22 mouse cellular contexts compared by ENCODE assay signal in the genomic region with DNA sequence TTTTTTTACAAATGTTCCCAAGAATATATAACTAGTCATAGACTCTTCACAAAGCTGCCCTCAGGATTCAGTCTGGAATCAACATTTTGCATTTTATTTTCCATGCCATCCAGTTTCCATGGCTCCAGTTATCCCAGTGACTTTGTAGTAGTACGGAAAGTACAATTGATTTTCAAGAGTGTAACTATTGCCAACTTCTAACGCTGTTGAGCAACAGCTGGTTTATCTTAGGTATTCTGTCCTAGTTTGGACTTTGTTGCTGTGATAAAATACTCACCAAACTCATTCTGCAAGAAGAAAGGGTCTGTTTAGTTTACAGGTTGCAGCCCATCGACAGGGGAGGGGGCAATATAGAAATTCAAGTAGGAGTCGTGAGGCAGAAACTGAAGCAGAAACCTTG. TPM values are rescaled to one million over a fixed set of nuclear protein-coding genes. Genes with fewer than 3 reads are reported as not detected.
A peak's percentile ranks its signal among the peaks of the same experiment; 100 is the strongest.
DNase-seq lines count a peak whose midpoint lies in the region; ATAC-seq and TF ChIP-seq lines count a peak whose summit lies in the region.
"Had no signal": no experiment of that assay in that cellular context is flagged by ENCODE, and none has a peak within 500 bp of the region (broad histone marks: within the 10 kb centered on the region; RNA-seq: fewer than 3 reads in every experiment).

No protein-coding gene starts in this region.

- peak; percentile 89 for DNase-seq in liver, adult 2 months (ENCODE audit: extremely low read depth, low read depth, low spot score)
- no peak for DNase-seq in liver, embryonic 11.5 days (ENCODE audit: low spot score)
- DNase-seq in liver, postnatal 0 days, result no peak
- no peak for DNase-seq in liver
- DNase-seq: adrenal gland, adult 2 months; adrenal gland, adult 8-10 months; adrenal gland, postnatal 10 days; adrenal gland, postnatal 14 days; adrenal gland, postnatal 25 days; adrenal gland, postnatal 36 days; B cell, adult 2 months; cerebellum, adult 11 months; cerebellum, adult 11-12 months; cerebellum, adult 18-20 months had no signal

- peak overlapping the region; percentile 40; the same call in 1 of the 2 replicates for H3K27ac ChIP-seq in liver, adult 2 months (replicated peaks; ENCODE audit: insufficient read depth, low read depth, low read length)
- no peak overlapping the region for H3K27ac ChIP-seq in liver, embryonic 12.5 days
- H3K27ac ChIP-seq in liver, embryonic 16.5 days (ENCODE audit: low read length), result no peak overlapping the region
- no peak overlapping the region for H3K27ac ChIP-seq in liver, embryonic 11.5 days (ENCODE audit: low read depth, low read length)
- no peak overlapping the region for H3K27ac ChIP-seq in liver, postnatal 0 days (ENCODE audit: low read depth)

- no peak for TF ChIP-seq POLR2A in liver, adult 2 months (IDR thresholded peaks at IDR 0.05; ENCODE audit: extremely low read depth, insufficient read depth, low read length)

- no peak for TF ChIP-seq CTCF in liver, adult 2 months (IDR thresholded peaks at IDR 0.05; ENCODE audit: low read depth, low read length)
- TF ChIP-seq CTCF in liver, postnatal 0 days (IDR thresholded peaks at IDR 0.05; ENCODE audit: low read depth), result no peak

- no peak for ATAC-seq in liver, embryonic 12.5 days
- ATAC-seq in liver, embryonic 16.5 days (ENCODE audit: low read depth), result peak; percentile 47; the same call in 1 of the 2 replicates
- ATAC-seq in liver, embryonic 11.5 days (replicated peaks; ENCODE audit: low FRiP score), result no peak
- peak; percentile 90 for ATAC-seq in liver, postnatal 0 days
- ATAC-seq: activated CD4-positive, CD25-positive, alpha-beta regulatory T cell, adult 4 months; CD4-positive, CD25-positive, alpha-beta regulatory T cell, adult 4 months; Patski had no signal

- H3K9ac ChIP-seq in liver, adult 2 months (ENCODE audit: low read depth, low read length), result no peak overlapping the region
- H3K9ac ChIP-seq in liver, embryonic 12.5 days, result no peak overlapping the region
- no peak overlapping the region for H3K9ac ChIP-seq in liver, embryonic 16.5 days (ENCODE audit: low read depth, low read length)
- no peak overlapping the region for H3K9ac ChIP-seq in liver, embryonic 11.5 days (ENCODE audit: low read depth, low read length)
- no peak overlapping the region for H3K9ac ChIP-seq in liver, postnatal 0 days (replicated peaks)

- H3K27me3 ChIP-seq in liver, adult 2 months (ENCODE audit: control insufficient read depth, insufficient read depth, low read length), result no peaks in the 10 kb centered on the region
- H3K27me3 ChIP-seq in liver, embryonic 12.5 days (replicated peaks), result no peaks in the 10 kb centered on the region
- H3K27me3 ChIP-seq in liver, embryonic 16.5 days (ENCODE audit: control insufficient read depth, insufficient read depth, low read depth, low read length), result no peaks in the 10 kb centered on the region
- no peaks in the 10 kb centered on the region for H3K27me3 ChIP-seq in liver, embryonic 11.5 days (replicated peaks; ENCODE audit: control insufficient read depth, insufficient read depth, low read length)
- H3K27me3 ChIP-seq in liver, postnatal 0 days (ENCODE audit: insufficient read depth, low read length), result no peaks in the 10 kb centered on the region
- H3K27me3 ChIP-seq: CH12.LX had no signal

- WGBS in liver, adult 2 months, result 22% methylated on average over 4 of the region's 4 CpGs
- WGBS in liver, embryonic 12.5 days (ENCODE audit: insufficient replicate concordance), result 68% methylated on average over 4 of the region's 4 CpGs
- 49% methylated on average over 4 of the region's 4 CpGs for WGBS in liver, embryonic 16.5 days (ENCODE audit: insufficient replicate concordance)
- WGBS in liver, embryonic 11.5 days, result 76% methylated on average over 4 of the region's 4 CpGs
- WGBS in liver, postnatal 0 days (ENCODE audit: insufficient replicate concordance), result 50% methylated on average over 4 of the region's 4 CpGs

- H3K4me1 ChIP-seq in liver, adult 2 months (ENCODE audit: control insufficient read depth, insufficient read depth, low read length), result peaks cover 5% of the 10 kb centered on the region
- no peaks in the 10 kb centered on the region for H3K4me1 ChIP-seq in liver, embryonic 12.5 days
- H3K4me1 ChIP-seq in liver, embryonic 16.5 days (ENCODE audit: control insufficient read depth, low read depth, low read length), result no peaks in the 10 kb centered on the region
- H3K4me1 ChIP-seq in liver, embryonic 11.5 days (replicated peaks; ENCODE audit: control insufficient read depth, insufficient read depth, low read length), result no peaks in the 10 kb centered on the region
- H3K4me1 ChIP-seq in liver, postnatal 0 days (ENCODE audit: insufficient read depth), result peaks cover 2% of the 10 kb centered on the region; the same call in 1 of the 2 replicates

- H3K36me3 ChIP-seq in liver, adult 2 months (ENCODE audit: control insufficient read depth, insufficient read depth, low read length), result no peaks in the 10 kb centered on the region
- H3K36me3 ChIP-seq in liver, embryonic 12.5 days, result no peaks in the 10 kb centered on the region
- no peaks in the 10 kb centered on the region for H3K36me3 ChIP-seq in liver, embryonic 16.5 days (ENCODE audit: control insufficient read depth, insufficient read depth)
- H3K36me3 ChIP-seq in liver, embryonic 11.5 days (ENCODE audit: control insufficient read depth, insufficient read depth, low read length), result no peaks in the 10 kb centered on the region
- no peaks in the 10 kb centered on the region for H3K36me3 ChIP-seq in liver, postnatal 0 days (replicated peaks; ENCODE audit: insufficient read depth, low read length)
- H3K36me3 ChIP-seq: G1E had no signal

- TF ChIP-seq EP300 in liver, postnatal 0 days (IDR thresholded peaks at IDR 0.05; ENCODE audit: low read depth), result no peak

- no peak overlapping the region for H3K4me3 ChIP-seq in liver, adult 2 months (ENCODE audit: insufficient read depth, low read depth, low read length)
- H3K4me3 ChIP-seq in liver, embryonic 12.5 days, result no peak overlapping the region
- H3K4me3 ChIP-seq in liver, embryonic 16.5 days (ENCODE audit: low read depth, low read length), result no peak overlapping the region
- H3K4me3 ChIP-seq in liver, embryonic 11.5 days (ENCODE audit: low read depth, low read length), result no peak overlapping the region
- H3K4me3 ChIP-seq in liver, postnatal 0 days (ENCODE audit: low read depth, low read length), result no peak overlapping the region

- H3K79me2 ChIP-seq in liver, adult 2 months (ENCODE audit: control insufficient read depth, insufficient read depth, low read length), result no peaks in the 10 kb centered on the region

- no peak overlapping the region for H3K4me2 ChIP-seq in liver, embryonic 12.5 days
- H3K4me2 ChIP-seq in liver, embryonic 16.5 days (ENCODE audit: low read depth, low read length), result no peak overlapping the region
- H3K4me2 ChIP-seq in liver, embryonic 11.5 days, result no peak overlapping the region
- no peak overlapping the region for H3K4me2 ChIP-seq in liver, postnatal 0 days (ENCODE audit: low read depth, low read length)

- H3K9me3 ChIP-seq in liver, embryonic 12.5 days (replicated peaks), result no peaks in the 10 kb centered on the region
- no peaks in the 10 kb centered on the region for H3K9me3 ChIP-seq in liver, embryonic 16.5 days (replicated peaks; ENCODE audit: control insufficient read depth, low read length)
- no peaks in the 10 kb centered on the region for H3K9me3 ChIP-seq in liver, embryonic 11.5 days (ENCODE audit: control insufficient read depth, low read length)
- no peaks in the 10 kb centered on the region for H3K9me3 ChIP-seq in liver, postnatal 0 days (ENCODE audit: low read length)

RNA-seq across cellular contexts. Expression of gene Hapln1, which starts 26.7 kb away (rescaled TPM):
- 0.20 and 0.92 TPM in 2 replicates for total RNA-seq in liver, adult 2 months (2014; rRNA removed)
- polyA plus RNA-seq in liver, adult 2 months (2012; rRNA removed), result 0.02 and 0.50 TPM in 2 replicates
- 0.77 and 1.2 TPM in 2 replicates for polyA plus RNA-seq in liver, embryonic 12.5 days (2016; fragmentation: Nextera tagmentation; extraction: Ambion mirVana)
- 0.20 and 0.58 TPM in 2 replicates for polyA plus RNA-seq in liver, embryonic 16.5 days (2015; fragmentation: Nextera tagmentation; extraction: Ambion mirVana)
- 3.0 and 3.6 TPM in 2 replicates for polyA plus RNA-seq in liver, embryonic 11.5 days (2014; fragmentation: Nextera tagmentation; extraction: Ambion mirVana)
- polyA plus RNA-seq in liver, postnatal 0 days (2015; fragmentation: Nextera tagmentation; extraction: Ambion mirVana), result 0.26 TPM in 1 of 2 replicates, not detected in the other
- total RNA-seq: MEL had no signal
- polyA plus RNA-seq: activated CD4-positive, CD25-positive, alpha-beta regulatory T cell, adult 4 months; CD4-positive, CD25-positive, alpha-beta regulatory T cell, adult 4 months; G1E; Patski had no signal

Comparison
In these comparisons a context has a peak if more than half of its experiments do, and no peak if none do; other contexts are left out.
1. ATAC-seq: peak in liver, embryonic 16.5 days (single experiment) and liver, postnatal 0 days (single experiment); none in liver, embryonic 12.5 days (single experiment) and liver, embryonic 11.5 days (single experiment).